ENCODE assay signal across 8 mouse cellular contexts in genomic region chr11:116493795-116494252, GRCm38 (mm10). TPM values are rescaled to one million over a fixed set of nuclear protein-coding genes. Genes with fewer than 3 reads are reported as not detected.
A peak's percentile ranks its signal among the peaks of the same experiment; 100 is the strongest.
DNase-seq lines count a peak whose midpoint lies in the region; ATAC-seq and TF ChIP-seq lines count a peak whose summit lies in the region.

Gene Prpsap1 (minus strand): TSS chr11:116494202.

- no peak within 1 kb of the TSS for H3K4me2 ChIP-seq in hindbrain, embryonic 13.5 days

- H3K4me3 ChIP-seq in hindbrain, embryonic 13.5 days: no peak within 1 kb of the TSS
- no peak within 1 kb of the TSS for H3K4me3 ChIP-seq in spleen, adult 2 months (ENCODE audit: extremely low read depth, insufficient read depth, insufficient read length)

- H3K27me3 ChIP-seq in hindbrain, embryonic 13.5 days: no peaks in the 10 kb centered on the region
- no peaks in the 10 kb centered on the region for H3K27me3 ChIP-seq in spleen, adult 2 months (ENCODE audit: control insufficient read depth, insufficient read depth, low read length)

- peak; percentile 30 to 35 for DNase-seq in cerebellum, adult 18-20 months
- DNase-seq in cerebellum, adult 9-10 months: no peak
- DNase-seq in adrenal gland, postnatal 4 days (ENCODE audit: low spot score in 2 of 2): no peak
- DNase-seq in gastrocnemius, adult 18-20 months (ENCODE audit: low spot score): peak; percentile 67
- peak in 1 of 2 experiments; percentile 25 for DNase-seq in left cerebral cortex, postnatal 25 days (ENCODE audit: low spot score in 2 of 2)
- DNase-seq in spleen, adult 2 months (ENCODE audit: low read depth in 1 of 2, low spot score in 2 of 2): peak; percentile 49 to 58

- WGBS in hindbrain, embryonic 13.5 days: 26% methylated on average over 4 of the region's 4 CpGs
- WGBS in spleen, adult 2 months: 25% methylated on average over 4 of the region's 4 CpGs

- no peak for TF ChIP-seq POLR2A in spleen, adult 2 months (IDR thresholded peaks at IDR 0.05; ENCODE audit: low read depth, low read length)

- no peaks in the 10 kb centered on the region for H3K9me3 ChIP-seq in hindbrain, embryonic 13.5 days

- H3K4me1 ChIP-seq in hindbrain, embryonic 13.5 days (replicated peaks): peaks cover 32% of the 10 kb centered on the region
- H3K4me1 ChIP-seq in spleen, adult 2 months (ENCODE audit: control insufficient read depth, insufficient read depth, insufficient read length): peaks cover 3% of the 10 kb centered on the region

- H3K36me3 ChIP-seq in hindbrain, embryonic 13.5 days: no peaks in the 10 kb centered on the region
- no peaks in the 10 kb centered on the region for H3K36me3 ChIP-seq in spleen, adult 2 months (ENCODE audit: control insufficient read depth, insufficient read depth, low read length)

- H3K9ac ChIP-seq in hindbrain, embryonic 13.5 days: no peak within 1 kb of the TSS

- peak; percentile 71; the same call in 1 of the 2 replicates for TF ChIP-seq CTCF in spleen, adult 2 months (IDR thresholded peaks at IDR 0.05; ENCODE audit: extremely low read depth, insufficient read depth, insufficient read length, insufficient replicate concordance)

- intact Hi-C loops in left cerebral cortex, postnatal 25 days (cut with DNase I): loop anchor here (5.0 kb wide), 1 partner anchor 38 kb away; the partner anchor contains the start of gene Sphk1

- peak within 1 kb of the TSS; percentile 71 for H3K27ac ChIP-seq in hindbrain, embryonic 13.5 days
- H3K27ac ChIP-seq in spleen, adult 2 months (ENCODE audit: insufficient read depth, low read length): no peak within 1 kb of the TSS; the same call in 1 of the 2 replicates

- no peak for ATAC-seq in hindbrain, embryonic 13.5 days (ENCODE audit: low FRiP score)
- peak; percentile 74 for ATAC-seq in megakaryocyte progenitor cell, adult 5-6 weeks (replicated peaks; ENCODE audit: poor library complexity)

RNA-seq across cellular contexts. Expression of gene Prpsap1, which starts in this region (rescaled TPM):
- total RNA-seq in adrenal gland, postnatal 4 days (2021): 100 to 1,000 TPM in 1 of 2 experiments, 10 to 100 TPM in 1; 95.7 to 103 TPM
- total RNA-seq in gastrocnemius, adult 18-20 months (2021): 10 to 100 TPM; 12.3 to 12.5 TPM
- polyA plus RNA-seq in hindbrain, embryonic 13.5 days (2015; fragmentation: Nextera tagmentation; extraction: Ambion mirVana): 171 and 178 TPM in 2 replicates
- 10 to 100 TPM; 65.7 to 76.2 TPM for total RNA-seq in left cerebral cortex, postnatal 25 days (2021)
- total RNA-seq in megakaryocyte progenitor cell, adult 5-6 weeks (2015): 46.9 and 49.3 TPM in 2 replicates
- 27.9 and 33.0 TPM in 2 replicates for total RNA-seq in megakaryocyte progenitor cell, adult 5-6 weeks (2017)
- polyA plus RNA-seq in spleen, adult 2 months (2012; rRNA removed): 62.1 and 95.5 TPM in 2 replicates

Comparison
In these comparisons a context has a peak if more than half of its experiments do, and no peak if none do; other contexts are left out.
1. DNase-seq: peak in cerebellum, adult 18-20 months (2 of 2), gastrocnemius, adult 18-20 months (single experiment) and spleen, adult 2 months (2 of 2); none in cerebellum, adult 9-10 months (single experiment) and adrenal gland, postnatal 4 days (0 of 2).